Mouse (Mus musculus) midbrain, embryonic 11.5 days (tissue): ENCODE measurements around the gene Fmc1. TPM values are rescaled to one million over a fixed set of nuclear protein-coding genes. Genes with fewer than 3 reads are reported as not detected.

ENCODE experiments used
- ATAC-seq: fragments of 200-750 bp; cut with Nextera tagmentation; 2 replicates; pipeline ENCODE4 v1.8.0; 2017; ENCODE audit warnings: moderate TSS enrichment, moderate library complexity; ENCODE audit not compliant: low FRiP score
- DNase-seq: peaks from one replicate; pipeline ENCODE4 v3.0.0; 2015; ENCODE audit warnings: low spot score; ENCODE audit errors: missing footprints
- H3K27ac ChIP-seq: fragments of 300-500 bp; sonication (generic); 2 replicates; pipeline ENCODE4 v1.5.1; 2014; ENCODE audit warnings: low read depth, low read length
- H3K27me3 ChIP-seq: fragments of 300-500 bp; sonication (generic); 2 replicates; pipeline ENCODE4 v1.6.1; 2014; ENCODE audit warnings: mild to moderate bottlenecking, low read length, moderate library complexity, mixed read lengths; ENCODE audit not compliant: control insufficient read depth, insufficient read depth
- H3K36me3 ChIP-seq: fragments of 300-500 bp; sonication (generic); 2 replicates; pipeline ENCODE4 v1.6.1; 2014; ENCODE audit warnings: mild to moderate bottlenecking, low read length, moderate library complexity, mixed read lengths; ENCODE audit not compliant: control insufficient read depth, insufficient read depth
- H3K4me1 ChIP-seq: fragments of 300-500 bp; sonication (generic); 2 replicates; pipeline ENCODE4 v1.6.1; 2014; ENCODE audit warnings: low read length; ENCODE audit not compliant: control insufficient read depth, insufficient read depth
- H3K4me2 ChIP-seq: fragments of 300-500 bp; sonication (generic); 2 replicates; pipeline ENCODE4 v1.6.1; 2014; ENCODE audit warnings: mild to moderate bottlenecking, moderate library complexity
- H3K4me3 ChIP-seq: fragments of 300-500 bp; sonication (generic); 2 replicates; pipeline ENCODE4 v1.5.1; 2014; ENCODE audit warnings: low read depth, low read length
- H3K9ac ChIP-seq: fragments of 300-500 bp; sonication (generic); 2 replicates; pipeline ENCODE4 v1.6.1; 2014; ENCODE audit warnings: low read length
- H3K9me3 ChIP-seq: fragments of 300-500 bp; sonication (generic); 2 replicates; pipeline ENCODE4 v1.6.1; 2016; ENCODE audit warnings: low read length; ENCODE audit not compliant: control insufficient read depth
- WGBS: fragments of 180-500 bp; shearing (Covaris S2); extraction: QIAGEN DNeasy Blood & Tissue Kit; methylation state at CpG from one replicate; pipeline ENCODE4 v1.1.7; 2014; 5-methylcytosine and 5-hydroxymethylcytosine counted together
- polyA plus RNA-seq: library from polyadenylated mRNA; unstranded; fragments of >200 nt; fragmentation: Nextera tagmentation; extraction: Ambion mirVana; gene quantifications from 2 replicates; pipeline ENCODE4 v1.2.1, GENCODE M21; 2014

Fmc1 gene
- 128 and 131 TPM in 2 replicates for polyA plus RNA-seq

GRCm38 (mm10) chr6:38533428-38534405 lies at the start of gene Fmc1:
Fmc1 (plus strand) TSS chr6:38533502.
- peak within 1 kb of the TSS; percentile 76 for H3K4me3 ChIP-seq
- no peaks in the 10 kb centered on the region for H3K27me3 ChIP-seq
- H3K9ac ChIP-seq: peak within 1 kb of the TSS; percentile 82
- DNase-seq: peak; percentile 100
- no peaks in the 10 kb centered on the region for H3K9me3 ChIP-seq
- no peaks in the 10 kb centered on the region for H3K36me3 ChIP-seq
- peak within 1 kb of the TSS; percentile 93 for H3K27ac ChIP-seq
- H3K4me1 ChIP-seq: peaks cover 5% of the 10 kb centered on the region; the same call in 1 of the 2 replicates
- peak within 1 kb of the TSS; percentile 87 for H3K4me2 ChIP-seq
- ATAC-seq: peak; percentile 91
- WGBS: 7% methylated on average over 41 of the region's 41 CpGs

GRCm38 (mm10) chr6:38492550-38492949 lies 40.8 kb upstream of the Fmc1 start:
- peaks cover 6% of the 10 kb centered on the region; the same call in 1 of the 2 replicates for H3K36me3 ChIP-seq
- peak; percentile 87 for DNase-seq

GRCm38 (mm10) chr6:38495641-38496040 lies 37.7 kb upstream of the Fmc1 start:
- Histone ChIP-seq H3K4me3 (no peak overlapping the region), H3K9me3 (no peaks in the 10 kb centered on the region), H3K4me1 (no peaks in the 10 kb centered on the region), H3K4me2 (no peak overlapping the region), H3K9ac (no peak overlapping the region), H3K27ac (no peak overlapping the region), H3K27me3 (no peaks in the 10 kb centered on the region), H3K36me3 (peaks cover 7% of the 10 kb centered on the region; the same call in 1 of the 2 replicates)
- DNase-seq: no peak
- no peak for ATAC-seq
- 68% methylated on average over 4 of the region's 4 CpGs for WGBS

More at GRCm38 (mm10) chr6:38492550-38492949, 40.8 kb upstream of the Fmc1 start:
- WGBS: 83% methylated on average over 3 of the region's 3 CpGs
- Histone ChIP-seq H3K4me3 (no peak overlapping the region), H3K27ac (no peak overlapping the region), H3K4me1 (no peaks in the 10 kb centered on the region), H3K9me3 (no peaks in the 10 kb centered on the region), H3K9ac (no peak overlapping the region), H3K4me2 (no peak overlapping the region), H3K27me3 (no peaks in the 10 kb centered on the region)
- no peak for ATAC-seq

- Histone ChIP-seq H3K9ac (no peak overlapping the region), H3K4me3 (no peak overlapping the region), H3K4me1 (no peaks in the 10 kb centered on the region), H3K27me3 (no peaks in the 10 kb centered on the region), H3K9me3 (no peaks in the 10 kb centered on the region), H3K4me2 (no peak overlapping the region), H3K36me3 (no peaks in the 10 kb centered on the region), H3K27ac (no peak overlapping the region)
- WGBS: 93% methylated on average over 1 of the region's 1 CpGs
- ATAC-seq: no peak
- DNase-seq: no peak
These were observed 21.2 kb upstream of the Fmc1 start for GRCm38 (mm10) chr6:38512096-38512495.

- ATAC-seq (no peak), DNase-seq (no peak)
- no peak overlapping the region for H3K27ac ChIP-seq
- H3K4me3 ChIP-seq: no peak overlapping the region
- H3K9ac ChIP-seq: no peak overlapping the region
- no peaks in the 10 kb centered on the region for H3K9me3 ChIP-seq
- no peak overlapping the region for H3K4me2 ChIP-seq
- no peaks in the 10 kb centered on the region for H3K36me3 ChIP-seq
- H3K27me3 ChIP-seq: no peaks in the 10 kb centered on the region
- H3K4me1 ChIP-seq: no peaks in the 10 kb centered on the region
These were observed 20.5 kb upstream of the Fmc1 start for GRCm38 (mm10) chr6:38512830-38513229.

GRCm38 (mm10) chr6:38515201-38515600 lies 18.1 kb upstream of the Fmc1 start:
- Histone ChIP-seq H3K9me3 (no peaks in the 10 kb centered on the region), H3K9ac (no peak overlapping the region), H3K4me1 (no peaks in the 10 kb centered on the region), H3K27me3 (no peaks in the 10 kb centered on the region), H3K36me3 (no peaks in the 10 kb centered on the region), H3K27ac (no peak overlapping the region), H3K4me2 (no peak overlapping the region), H3K4me3 (no peak overlapping the region)
- DNase-seq: no peak
- WGBS: 91% methylated on average over 4 of the region's 4 CpGs
- no peak for ATAC-seq

GRCm38 (mm10) chr6:38523851-38524250 lies 9.5 kb upstream of the Fmc1 start:
- DNase-seq: no peak
- H3K36me3 ChIP-seq: no peaks in the 10 kb centered on the region
- no peak overlapping the region for H3K4me2 ChIP-seq
- no peaks in the 10 kb centered on the region for H3K27me3 ChIP-seq
- H3K4me1 ChIP-seq: no peaks in the 10 kb centered on the region
- H3K9me3 ChIP-seq: no peaks in the 10 kb centered on the region
- H3K4me3 ChIP-seq: no peak overlapping the region
- H3K27ac ChIP-seq: no peak overlapping the region
- ATAC-seq: no peak
- H3K9ac ChIP-seq: no peak overlapping the region
- 31% methylated on average over 8 of the region's 8 CpGs for WGBS

- Histone ChIP-seq H3K4me2 (no peak overlapping the region), H3K27me3 (no peaks in the 10 kb centered on the region), H3K27ac (no peak overlapping the region), H3K4me3 (no peak overlapping the region), H3K36me3 (no peaks in the 10 kb centered on the region), H3K9ac (no peak overlapping the region), H3K9me3 (no peaks in the 10 kb centered on the region), H3K4me1 (peaks cover 5% of the 10 kb centered on the region; the same call in 1 of the 2 replicates)
- DNase-seq (no peak), ATAC-seq (no peak)
- WGBS: 55% methylated on average over 5 of the region's 5 CpGs
These were observed 2.0 kb upstream of the Fmc1 start for GRCm38 (mm10) chr6:38531211-38531820.
